Mouse (Mus musculus) liver, embryonic 15.5 days (tissue): ENCODE measurements at regions not wholly inside any gene's neighbourhood (a gene's known extent, or its start where the extent isn't known, plus 50 kb on each side); places are given as distances from the start of the nearest gene placed in this dataset.

Experiments
- ATAC-seq: fragments of 200-750 bp; cut with Nextera tagmentation; 2 replicates; pipeline ENCODE4 v1.8.0; 2017; ENCODE audit warnings: moderate number of reproducible peaks, mild to moderate bottlenecking, moderate library complexity; ENCODE audit not compliant: insufficient read depth
- H3K27ac ChIP-seq: fragments of 300-500 bp; sonication (generic); replicated peaks from 2 replicates; pipeline ENCODE4 v1.5.1; 2015; ENCODE audit warnings: mild to moderate bottlenecking, inconsistent platforms
- H3K27me3 ChIP-seq: fragments of 300-500 bp; sonication (generic); 2 replicates; pipeline ENCODE4 v1.6.1; 2015; ENCODE audit warnings: mild to moderate bottlenecking, inconsistent platforms
- H3K36me3 ChIP-seq: fragments of 300-500 bp; sonication (generic); replicated peaks from 2 replicates; pipeline ENCODE4 v1.6.1; 2015; ENCODE audit warnings: moderate library complexity, mild to moderate bottlenecking, inconsistent platforms
- H3K4me1 ChIP-seq: fragments of 300-500 bp; sonication (generic); replicated peaks from 2 replicates; pipeline ENCODE4 v1.6.1; 2015; ENCODE audit warnings: inconsistent platforms
- H3K4me2 ChIP-seq: fragments of 300-500 bp; sonication (generic); 2 replicates; pipeline ENCODE4 v1.6.1; 2015; ENCODE audit warnings: moderate library complexity, mild to moderate bottlenecking, inconsistent platforms
- H3K4me3 ChIP-seq: fragments of 300-500 bp; sonication (generic); replicated peaks from 2 replicates; pipeline ENCODE4 v1.5.1; 2015; ENCODE audit warnings: mild to moderate bottlenecking, inconsistent platforms
- H3K9ac ChIP-seq: fragments of 300-500 bp; sonication (generic); 2 replicates; pipeline ENCODE4 v1.6.1; 2015; ENCODE audit warnings: moderate library complexity, mild to moderate bottlenecking, inconsistent platforms
- H3K9me3 ChIP-seq: fragments of 300-500 bp; sonication (generic); replicated peaks from 2 replicates; pipeline ENCODE4 v1.6.1; 2016; ENCODE audit warnings: inconsistent platforms
- WGBS: fragments of 180-500 bp; shearing (Covaris S2); methylation state at CpG from one replicate; pipeline ENCODE4 v1.1.7; 2015; ENCODE audit warnings: mixed read lengths; ENCODE audit not compliant: insufficient replicate concordance; 5-methylcytosine and 5-hydroxymethylcytosine counted together

DNA sequence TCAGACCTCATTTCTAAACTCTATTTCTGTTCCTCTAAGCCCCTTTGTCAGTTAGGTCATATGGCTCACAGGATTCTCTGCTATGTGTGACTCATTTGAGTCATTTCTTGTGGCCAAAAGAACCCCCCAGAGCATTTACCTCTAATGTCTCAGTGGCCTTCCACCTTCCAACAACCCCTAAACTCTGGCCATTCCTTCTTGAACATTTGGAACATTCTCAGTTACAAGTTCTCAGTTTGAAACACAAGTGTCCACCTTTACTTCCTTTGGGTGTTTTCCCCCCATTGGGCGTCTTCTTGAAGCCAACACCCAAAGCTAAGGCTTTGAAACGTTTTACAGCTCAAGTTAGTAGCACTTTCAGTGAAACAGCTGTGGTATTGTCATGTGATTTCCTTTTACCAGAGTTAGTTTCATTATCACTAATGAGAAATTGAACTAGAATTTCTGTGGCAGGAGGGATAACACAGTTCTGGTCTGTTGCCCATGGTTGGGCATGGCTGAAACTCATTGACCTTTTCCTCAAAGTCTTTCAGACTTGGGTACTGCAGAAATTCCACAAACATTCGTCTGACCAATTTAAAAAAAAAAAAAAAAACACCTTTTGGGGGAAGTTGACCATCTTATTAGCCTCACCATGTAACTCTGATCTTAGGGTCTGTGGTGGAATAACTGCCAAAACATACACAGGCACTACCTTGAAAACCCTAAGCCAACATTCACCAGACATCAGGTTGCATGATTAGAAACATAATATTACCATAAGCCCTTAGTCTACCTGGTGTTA, 201.8 kb downstream of the Nfkbiz start:
- H3K9me3 ChIP-seq, result no peaks in the 10 kb centered on the region
- 26% methylated on average over 3 of the region's 3 CpGs for WGBS
- no peak overlapping the region for H3K4me3 ChIP-seq
- H3K4me2 ChIP-seq, result no peak overlapping the region
- H3K27ac ChIP-seq, result no peak overlapping the region
- no peaks in the 10 kb centered on the region for H3K27me3 ChIP-seq
- no peak for ATAC-seq
- no peaks in the 10 kb centered on the region for H3K4me1 ChIP-seq
- H3K36me3 ChIP-seq, result no peaks in the 10 kb centered on the region
- H3K9ac ChIP-seq, result no peak overlapping the region

DNA sequence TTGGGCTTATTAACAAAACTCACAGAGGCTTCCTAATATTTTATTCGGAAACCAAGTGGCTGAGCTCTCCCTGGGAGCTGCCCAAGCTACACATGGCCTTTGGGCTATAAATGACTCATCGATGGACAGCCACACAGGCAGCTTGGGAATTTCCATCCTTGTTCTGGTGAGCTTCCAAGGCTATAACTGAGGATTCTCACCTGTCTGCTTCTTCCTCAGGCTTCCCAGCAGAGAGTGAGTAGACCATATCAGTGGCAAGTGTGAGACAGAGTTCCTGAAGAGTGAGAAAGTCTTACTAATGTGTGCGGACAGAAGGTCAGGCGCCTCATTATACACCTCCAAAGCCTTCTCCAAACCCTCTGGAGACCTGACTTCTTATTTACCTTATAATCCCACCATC, 202.5 kb downstream of the Nfkbiz start:
- 71% methylated on average over 4 of the region's 4 CpGs for WGBS
- no peaks in the 10 kb centered on the region for H3K9me3 ChIP-seq

GRCm38 (mm10) chr16:55634691-55635090, 204.0 kb downstream of the Nfkbiz start:
- no peak overlapping the region for H3K27ac ChIP-seq
- no peaks in the 10 kb centered on the region for H3K36me3 ChIP-seq
- no peak overlapping the region for H3K9ac ChIP-seq
- no peaks in the 10 kb centered on the region for H3K27me3 ChIP-seq
- 56% methylated on average over 1 of the region's 1 CpGs for WGBS
- no peak overlapping the region for H3K4me2 ChIP-seq
- ATAC-seq, result no peak
- no peaks in the 10 kb centered on the region for H3K4me1 ChIP-seq
- no peak overlapping the region for H3K4me3 ChIP-seq
- H3K9me3 ChIP-seq, result no peaks in the 10 kb centered on the region

More for the DNA sequence above, 202.5 kb downstream of the Nfkbiz start:
- Histone ChIP-seq H3K4me3 (no peak overlapping the region), H3K4me1 (no peaks in the 10 kb centered on the region), H3K9ac (no peak overlapping the region), H3K36me3 (no peaks in the 10 kb centered on the region), H3K4me2 (no peak overlapping the region), H3K27me3 (no peaks in the 10 kb centered on the region), H3K27ac (no peak overlapping the region)
- no peak for ATAC-seq

DNA sequence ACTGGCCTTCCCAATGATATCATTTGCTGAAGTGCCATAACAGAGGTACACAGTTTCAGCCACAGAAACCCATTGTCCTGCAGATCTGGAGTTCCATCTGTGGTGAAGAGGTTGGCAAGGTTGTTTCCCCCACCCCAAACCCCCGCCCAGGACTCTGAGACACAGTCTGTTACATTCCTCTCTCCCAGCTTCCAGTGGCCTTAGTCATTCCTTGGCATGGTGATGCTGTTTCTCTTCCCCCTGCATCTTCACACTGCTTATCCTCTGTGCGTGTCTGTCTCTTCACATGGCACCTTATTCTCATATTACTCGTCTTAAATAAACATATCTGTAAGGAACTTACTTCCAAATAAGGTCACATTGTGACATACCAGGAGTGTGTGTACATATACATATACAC, 206.5 kb downstream of the Nfkbiz start:
- ATAC-seq, result no peak
- no peaks in the 10 kb centered on the region for H3K9me3 ChIP-seq
- 51% methylated on average over 3 of the region's 3 CpGs for WGBS

DNA sequence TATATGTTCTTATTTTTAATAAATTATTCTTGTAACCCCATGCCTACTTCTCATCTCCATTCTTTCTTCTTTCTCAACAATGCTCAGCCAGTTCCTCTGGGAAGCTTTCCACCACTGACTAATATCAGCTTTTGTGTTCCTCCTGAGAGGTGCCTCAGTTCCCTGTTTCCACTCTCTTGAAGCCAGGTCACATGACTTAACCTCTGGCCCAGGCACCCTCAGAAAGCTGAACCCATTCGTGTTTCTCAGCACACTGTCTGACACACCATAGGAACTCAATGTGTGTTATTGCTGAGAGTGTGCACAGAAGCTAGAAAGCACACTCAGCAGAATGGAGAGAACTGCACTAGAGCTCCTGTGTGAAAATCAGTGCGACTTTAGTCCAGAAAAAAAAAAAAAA, 207.1 kb downstream of the Nfkbiz start:
- Histone ChIP-seq H3K9ac (no peak overlapping the region), H3K27ac (no peak overlapping the region), H3K4me2 (no peak overlapping the region), H3K4me1 (no peaks in the 10 kb centered on the region), H3K27me3 (no peaks in the 10 kb centered on the region), H3K4me3 (no peak overlapping the region), H3K36me3 (no peaks in the 10 kb centered on the region), H3K9me3 (no peaks in the 10 kb centered on the region)
- ATAC-seq, result no peak
- 38% methylated on average over 2 of the region's 2 CpGs for WGBS

More for the DNA sequence above, 206.5 kb downstream of the Nfkbiz start:
- Histone ChIP-seq H3K27ac (no peak overlapping the region), H3K4me3 (no peak overlapping the region), H3K4me1 (no peaks in the 10 kb centered on the region), H3K9ac (no peak overlapping the region), H3K36me3 (no peaks in the 10 kb centered on the region), H3K27me3 (no peaks in the 10 kb centered on the region), H3K4me2 (no peak overlapping the region)

- Histone ChIP-seq H3K36me3 (no peaks in the 10 kb centered on the region), H3K4me2 (no peak overlapping the region), H3K9me3 (no peaks in the 10 kb centered on the region), H3K4me3 (no peak overlapping the region), H3K27ac (no peak overlapping the region), H3K27me3 (no peaks in the 10 kb centered on the region), H3K9ac (no peak overlapping the region), H3K4me1 (no peaks in the 10 kb centered on the region)
- ATAC-seq, result no peak
- whole genome bisulfite sequencing, result 63% methylated on average over 2 of the region's 2 CpGs
Measured at GRCm38 (mm10) chr16:55631048-55631447, 207.7 kb downstream of the Nfkbiz start.

DNA sequence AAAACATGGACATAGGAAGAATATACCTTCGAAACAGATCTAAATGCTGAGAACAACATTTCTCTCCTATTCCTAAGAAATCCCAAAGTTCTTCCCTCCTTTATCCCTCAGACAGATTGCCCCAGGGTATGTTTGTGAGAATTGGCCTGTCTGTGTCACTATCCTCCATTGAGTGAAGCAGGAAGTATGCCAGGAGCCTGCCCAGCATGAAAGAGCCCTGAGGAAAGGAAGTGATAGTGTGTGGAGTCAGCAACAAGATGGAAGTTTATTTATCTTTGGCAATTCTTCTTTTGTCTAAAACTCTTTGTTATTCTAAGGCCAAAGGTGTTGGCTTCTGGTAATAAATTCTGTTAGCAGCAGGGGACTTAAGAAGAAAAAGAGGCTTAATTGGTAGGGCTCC, 211.2 kb downstream of the Nfkbiz start:
- Histone ChIP-seq H3K27me3 (no peaks in the 10 kb centered on the region), H3K4me3 (no peak overlapping the region), H3K9me3 (no peaks in the 10 kb centered on the region), H3K36me3 (no peaks in the 10 kb centered on the region), H3K4me2 (no peak overlapping the region), H3K9ac (no peak overlapping the region), H3K4me1 (no peaks in the 10 kb centered on the region), H3K27ac (no peak overlapping the region)
- 63% methylated on average over 1 of the region's 1 CpGs for WGBS
- no peak for ATAC-seq

DNA sequence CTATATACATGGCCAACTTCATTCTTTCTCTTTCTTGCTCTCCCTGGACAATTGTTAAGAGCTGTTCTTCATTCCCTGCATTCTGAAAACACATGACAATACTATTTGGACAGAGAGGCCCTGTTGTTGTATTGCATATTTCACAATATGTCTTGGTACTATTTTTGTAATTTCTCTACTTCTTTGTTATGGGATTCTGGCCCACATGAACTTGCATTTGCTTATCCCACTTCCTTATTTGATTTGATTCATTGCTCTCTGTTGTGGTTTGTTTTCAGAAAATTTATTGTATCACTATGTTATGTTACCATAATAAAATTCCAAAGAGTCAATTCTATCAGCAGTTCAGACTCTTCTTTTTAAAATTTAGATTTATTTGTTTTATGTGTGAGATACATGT, 215.3 kb downstream of the Nfkbiz start:
- Histone ChIP-seq H3K27me3 (no peaks in the 10 kb centered on the region), H3K4me2 (no peak overlapping the region), H3K27ac (no peak overlapping the region), H3K9ac (no peak overlapping the region), H3K4me1 (no peaks in the 10 kb centered on the region), H3K36me3 (no peaks in the 10 kb centered on the region), H3K9me3 (no peaks in the 10 kb centered on the region), H3K4me3 (no peak overlapping the region)
- no peak for ATAC-seq

DNA sequence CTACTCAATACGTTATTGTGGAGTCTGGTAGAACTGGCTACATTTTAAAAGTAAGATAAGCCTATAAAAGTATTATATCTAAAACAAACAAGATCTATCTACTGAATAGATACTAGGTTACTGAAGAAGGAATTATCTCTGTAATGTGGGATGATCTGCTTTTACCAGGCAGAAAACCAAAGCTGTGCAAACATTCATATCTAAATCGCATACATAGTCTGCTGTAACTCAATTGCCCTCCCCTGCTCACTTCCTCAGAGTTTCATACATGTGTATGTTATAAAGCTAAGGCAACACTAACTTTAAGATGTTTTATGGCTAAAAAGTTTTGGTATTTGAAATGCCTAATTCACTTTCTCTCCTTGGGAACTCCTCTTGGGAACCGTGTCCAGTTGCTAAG, 219.0 kb downstream of the Nfkbiz start:
- H3K4me2 ChIP-seq, result no peak overlapping the region
- H3K4me3 ChIP-seq, result no peak overlapping the region
- no peaks in the 10 kb centered on the region for H3K9me3 ChIP-seq
- 62% methylated on average over 3 of the region's 3 CpGs for WGBS
- no peak overlapping the region for H3K9ac ChIP-seq
- no peaks in the 10 kb centered on the region for H3K4me1 ChIP-seq
- no peaks in the 10 kb centered on the region for H3K36me3 ChIP-seq
- H3K27me3 ChIP-seq, result no peaks in the 10 kb centered on the region
- no peak for ATAC-seq
- no peak overlapping the region for H3K27ac ChIP-seq

GRCm38 (mm10) chr16:55617958-55618357, 220.7 kb downstream of the Nfkbiz start:
- Histone ChIP-seq H3K4me2 (no peak overlapping the region), H3K27me3 (no peaks in the 10 kb centered on the region), H3K4me1 (no peaks in the 10 kb centered on the region), H3K27ac (no peak overlapping the region), H3K9ac (no peak overlapping the region), H3K9me3 (no peaks in the 10 kb centered on the region), H3K4me3 (no peak overlapping the region), H3K36me3 (no peaks in the 10 kb centered on the region)
- no peak for ATAC-seq
- 59% methylated on average over 3 of the region's 3 CpGs for WGBS

GRCm38 (mm10) chr16:55617506-55617905, 221.2 kb downstream of the Nfkbiz start:
- no peaks in the 10 kb centered on the region for H3K4me1 ChIP-seq

More at GRCm38 (mm10) chr16:55617506-55617905, 221.2 kb downstream of the Nfkbiz start:
- H3K4me2 ChIP-seq, result no peak overlapping the region
- ATAC-seq, result no peak
- H3K9me3 ChIP-seq, result no peaks in the 10 kb centered on the region
- H3K9ac ChIP-seq, result no peak overlapping the region
- H3K36me3 ChIP-seq, result no peaks in the 10 kb centered on the region
- no peak overlapping the region for H3K27ac ChIP-seq
- no peaks in the 10 kb centered on the region for H3K27me3 ChIP-seq
- 41% methylated on average over 4 of the region's 4 CpGs for WGBS
- no peak overlapping the region for H3K4me3 ChIP-seq
